Mouse (Mus musculus): ENCODE measurements around the gene Tenm1. TPM values are rescaled to one million over a fixed set of nuclear protein-coding genes. Genes with fewer than 3 reads are reported as not detected.

Tenm1 gene
- polyA plus RNA-seq, 1 experiment from 2014 or later: 2.6 TPM

- ATAC-seq (ENCODE audit: insufficient read depth, low FRiP score): no peak
- Histone ChIP-seq H3K9ac (ENCODE audit: low read length) (no peak overlapping the region), H3K27me3 (ENCODE audit: control insufficient read depth, insufficient read depth, low read length) (no peaks in the 10 kb centered on the region)
Measured at GRCm38 (mm10) chrX:42647131-42647530, 781.8 kb downstream of the Tenm1 start.

DNA sequence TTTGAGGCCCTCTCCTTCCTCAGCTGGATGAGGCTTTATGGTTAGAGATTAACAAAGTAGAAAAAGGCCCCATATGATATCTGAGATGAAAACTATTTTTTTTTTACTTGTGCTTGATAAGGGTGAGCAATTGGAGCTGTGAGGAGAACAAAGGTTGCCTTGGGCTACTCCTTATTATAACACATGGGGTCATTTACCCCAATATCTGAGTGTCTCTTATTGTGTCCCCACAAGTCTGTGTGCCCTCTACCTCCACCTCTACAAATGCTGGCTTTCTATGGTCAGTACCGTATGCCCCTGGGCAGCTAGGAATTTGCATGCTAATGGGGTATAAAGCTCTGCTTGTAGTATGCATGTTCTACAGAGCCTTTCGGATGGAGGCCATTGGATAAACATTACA is 848.4 kb downstream of the Tenm1 start:
- H3K4me1 ChIP-seq (ENCODE audit: control insufficient read depth, insufficient read depth, low read length): no peaks in the 10 kb centered on the region
- H3K4me2 ChIP-seq (ENCODE audit: low read depth, low read length): no peak overlapping the region
- H3K36me3 ChIP-seq (ENCODE audit: control insufficient read depth, insufficient read depth, low read length): no peaks in the 10 kb centered on the region
- no peak overlapping the region for H3K27ac ChIP-seq (ENCODE audit: low read length)
- H3K9ac ChIP-seq (ENCODE audit: low read length): no peak overlapping the region
- H3K4me3 ChIP-seq (replicated peaks; ENCODE audit: low read length): no peak overlapping the region
- no peaks in the 10 kb centered on the region for H3K27me3 ChIP-seq (ENCODE audit: control insufficient read depth, insufficient read depth, low read length)
- no peak for ATAC-seq (ENCODE audit: insufficient read depth, low FRiP score)
- 53% methylated on average over 2 of the region's 2 CpGs for WGBS
- H3K9me3 ChIP-seq (replicated peaks; ENCODE audit: control insufficient read depth, low read length): no peaks in the 10 kb centered on the region

More at GRCm38 (mm10) chrX:42647131-42647530, 781.8 kb downstream of the Tenm1 start:
- Histone ChIP-seq H3K4me3 (replicated peaks; ENCODE audit: low read length) (no peak overlapping the region), H3K9me3 (replicated peaks; ENCODE audit: control insufficient read depth, low read length) (no peaks in the 10 kb centered on the region), H3K27ac (ENCODE audit: low read length) (no peak overlapping the region), H3K36me3 (ENCODE audit: control insufficient read depth, insufficient read depth, low read length) (no peaks in the 10 kb centered on the region), H3K4me1 (ENCODE audit: control insufficient read depth, insufficient read depth, low read length) (no peaks in the 10 kb centered on the region), H3K4me2 (ENCODE audit: low read depth, low read length) (no peak overlapping the region)
- 56% methylated on average over 3 of the region's 3 CpGs for WGBS

- Histone ChIP-seq H3K4me1 (ENCODE audit: control insufficient read depth, insufficient read depth, low read length) (no peaks in the 10 kb centered on the region), H3K4me2 (ENCODE audit: low read depth, low read length) (no peak overlapping the region), H3K9ac (ENCODE audit: low read length) (no peak overlapping the region), H3K36me3 (ENCODE audit: control insufficient read depth, insufficient read depth, low read length) (no peaks in the 10 kb centered on the region), H3K27ac (ENCODE audit: low read length) (no peak overlapping the region), H3K4me3 (replicated peaks; ENCODE audit: low read length) (no peak overlapping the region), H3K9me3 (replicated peaks; ENCODE audit: control insufficient read depth, low read length) (no peaks in the 10 kb centered on the region), H3K27me3 (ENCODE audit: control insufficient read depth, insufficient read depth, low read length) (no peaks in the 10 kb centered on the region)
- no peak; the same call in 1 of the 2 replicates for ATAC-seq (ENCODE audit: insufficient read depth, low FRiP score)
- WGBS: 58% methylated on average over 4 of the region's 4 CpGs
Measured at GRCm38 (mm10) chrX:42558683-42559082, 870.2 kb downstream of the Tenm1 start.

DNA sequence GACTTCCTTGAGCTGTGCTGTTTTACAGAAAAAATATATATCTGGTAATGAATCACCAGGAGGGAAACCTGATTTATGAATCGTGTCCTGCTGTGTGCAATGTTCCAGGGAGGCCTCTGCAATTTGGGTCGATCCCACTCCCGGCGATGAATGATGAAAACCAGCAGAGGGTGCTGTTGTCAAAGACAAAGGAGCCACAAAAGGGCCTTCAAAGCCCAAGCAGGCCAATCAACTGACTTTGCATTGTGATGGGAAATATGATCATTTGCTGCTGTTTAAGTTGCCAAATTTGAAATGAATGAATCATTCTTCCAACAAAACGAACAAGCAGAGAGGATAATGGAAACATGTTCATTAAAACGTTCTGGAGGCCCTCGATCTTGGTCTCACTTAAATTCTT is 871.6 kb downstream of the Tenm1 start:
- H3K4me3 ChIP-seq (replicated peaks; ENCODE audit: low read length): no peak overlapping the region
- H3K27me3 ChIP-seq (ENCODE audit: control insufficient read depth, insufficient read depth, low read length): no peaks in the 10 kb centered on the region
- no peak overlapping the region for H3K27ac ChIP-seq (ENCODE audit: low read length)
- 21% methylated on average over 7 of the region's 7 CpGs for WGBS
- H3K4me1 ChIP-seq (ENCODE audit: control insufficient read depth, insufficient read depth, low read length): no peaks in the 10 kb centered on the region
- no peak for ATAC-seq (ENCODE audit: insufficient read depth, low FRiP score)
- H3K9ac ChIP-seq (ENCODE audit: low read length): no peak overlapping the region
- H3K4me2 ChIP-seq (ENCODE audit: low read depth, low read length): no peak overlapping the region
- H3K36me3 ChIP-seq (ENCODE audit: control insufficient read depth, insufficient read depth, low read length): no peaks in the 10 kb centered on the region
- no peaks in the 10 kb centered on the region for H3K9me3 ChIP-seq (replicated peaks; ENCODE audit: control insufficient read depth, low read length)

DNA sequence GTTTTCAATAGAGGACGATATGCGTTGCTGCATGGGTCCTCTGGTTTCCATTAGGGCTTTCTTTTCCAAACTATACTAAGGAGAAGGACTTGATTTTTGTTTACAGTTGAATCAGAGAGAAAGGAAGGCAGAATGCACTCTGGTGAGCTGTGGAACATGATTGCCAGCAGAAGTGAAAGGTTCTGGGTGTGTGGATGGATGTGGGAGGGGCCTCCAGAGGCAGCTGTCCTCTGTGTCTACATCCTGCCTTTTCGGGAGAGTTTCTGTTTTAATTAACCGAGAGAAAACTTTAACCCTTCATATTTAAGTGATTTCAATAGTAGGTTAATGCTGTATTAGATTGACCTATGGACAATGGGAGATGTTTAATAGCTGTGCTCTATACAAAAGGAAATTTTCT is 880.4 kb downstream of the Tenm1 start:
- Histone ChIP-seq H3K9me3 (replicated peaks; ENCODE audit: control insufficient read depth, low read length) (no peaks in the 10 kb centered on the region), H3K4me1 (ENCODE audit: control insufficient read depth, insufficient read depth, low read length) (no peaks in the 10 kb centered on the region), H3K27me3 (ENCODE audit: control insufficient read depth, insufficient read depth, low read length) (no peaks in the 10 kb centered on the region), H3K9ac (ENCODE audit: low read length) (no peak overlapping the region), H3K36me3 (ENCODE audit: control insufficient read depth, insufficient read depth, low read length) (no peaks in the 10 kb centered on the region), H3K4me3 (replicated peaks; ENCODE audit: low read length) (no peak overlapping the region), H3K4me2 (ENCODE audit: low read depth, low read length) (no peak overlapping the region), H3K27ac (ENCODE audit: low read length) (no peak overlapping the region)
- ATAC-seq (ENCODE audit: insufficient read depth, low FRiP score): no peak
- WGBS: 65% methylated on average over 4 of the region's 4 CpGs

DNA sequence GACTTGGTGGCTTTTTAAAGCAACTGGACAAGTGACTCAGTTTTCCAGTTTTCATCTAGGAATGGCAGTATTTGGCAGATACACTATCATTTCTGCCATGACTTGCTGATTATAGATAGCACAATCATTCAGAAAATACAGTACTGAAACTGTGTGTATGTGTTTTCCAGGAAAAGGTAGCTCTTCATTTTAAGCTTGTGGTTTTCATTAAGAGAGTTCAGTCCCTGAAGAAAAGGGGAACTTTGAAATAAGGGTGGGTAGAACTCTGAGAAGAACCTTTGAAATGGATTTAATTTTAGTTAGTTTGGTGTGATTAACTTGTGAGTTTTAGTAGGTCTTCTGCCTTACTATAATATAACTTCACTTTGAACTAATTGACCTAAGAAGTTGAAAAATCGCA is 883.9 kb downstream of the Tenm1 start:
- 94% methylated on average over 1 of the region's 1 CpGs for WGBS

DNA sequence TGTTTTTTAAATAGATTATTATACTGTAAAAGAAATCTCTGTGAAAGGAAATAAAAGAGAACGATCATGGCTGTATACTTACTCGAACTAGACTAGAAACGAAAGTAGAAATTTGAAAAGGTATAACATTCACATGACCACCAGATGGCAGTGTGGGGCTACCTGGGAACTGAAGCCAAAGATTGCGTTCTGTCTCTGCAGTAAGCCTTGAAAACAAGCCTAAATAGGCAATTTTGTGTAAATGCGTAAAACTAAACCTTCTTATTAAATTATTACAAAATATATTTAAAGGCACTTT is 888.2 kb downstream of the Tenm1 start:
- Histone ChIP-seq H3K9ac (ENCODE audit: low read length) (no peak overlapping the region), H3K9me3 (replicated peaks; ENCODE audit: control insufficient read depth, low read length) (no peaks in the 10 kb centered on the region), H3K27me3 (ENCODE audit: control insufficient read depth, insufficient read depth, low read length) (no peaks in the 10 kb centered on the region), H3K4me2 (ENCODE audit: low read depth, low read length) (peak overlapping the region; percentile 36), H3K4me1 (ENCODE audit: control insufficient read depth, insufficient read depth, low read length) (no peaks in the 10 kb centered on the region), H3K36me3 (ENCODE audit: control insufficient read depth, insufficient read depth, low read length) (no peaks in the 10 kb centered on the region), H3K27ac (ENCODE audit: low read length) (no peak overlapping the region), H3K4me3 (replicated peaks; ENCODE audit: low read length) (peak overlapping the region; percentile 28)
- 26% methylated on average over 5 of the region's 5 CpGs for WGBS
- ATAC-seq (ENCODE audit: insufficient read depth, low FRiP score): no peak

More for the DNA sequence above, 883.9 kb downstream of the Tenm1 start:
- Histone ChIP-seq H3K4me3 (replicated peaks; ENCODE audit: low read length) (no peak overlapping the region), H3K27me3 (ENCODE audit: control insufficient read depth, insufficient read depth, low read length) (no peaks in the 10 kb centered on the region), H3K36me3 (ENCODE audit: control insufficient read depth, insufficient read depth, low read length) (no peaks in the 10 kb centered on the region), H3K4me1 (ENCODE audit: control insufficient read depth, insufficient read depth, low read length) (no peaks in the 10 kb centered on the region), H3K9me3 (replicated peaks; ENCODE audit: control insufficient read depth, low read length) (no peaks in the 10 kb centered on the region), H3K9ac (ENCODE audit: low read length) (no peak overlapping the region), H3K27ac (ENCODE audit: low read length) (no peak overlapping the region), H3K4me2 (ENCODE audit: low read depth, low read length) (no peak overlapping the region)
- no peak for ATAC-seq (ENCODE audit: insufficient read depth, low FRiP score)

DNA sequence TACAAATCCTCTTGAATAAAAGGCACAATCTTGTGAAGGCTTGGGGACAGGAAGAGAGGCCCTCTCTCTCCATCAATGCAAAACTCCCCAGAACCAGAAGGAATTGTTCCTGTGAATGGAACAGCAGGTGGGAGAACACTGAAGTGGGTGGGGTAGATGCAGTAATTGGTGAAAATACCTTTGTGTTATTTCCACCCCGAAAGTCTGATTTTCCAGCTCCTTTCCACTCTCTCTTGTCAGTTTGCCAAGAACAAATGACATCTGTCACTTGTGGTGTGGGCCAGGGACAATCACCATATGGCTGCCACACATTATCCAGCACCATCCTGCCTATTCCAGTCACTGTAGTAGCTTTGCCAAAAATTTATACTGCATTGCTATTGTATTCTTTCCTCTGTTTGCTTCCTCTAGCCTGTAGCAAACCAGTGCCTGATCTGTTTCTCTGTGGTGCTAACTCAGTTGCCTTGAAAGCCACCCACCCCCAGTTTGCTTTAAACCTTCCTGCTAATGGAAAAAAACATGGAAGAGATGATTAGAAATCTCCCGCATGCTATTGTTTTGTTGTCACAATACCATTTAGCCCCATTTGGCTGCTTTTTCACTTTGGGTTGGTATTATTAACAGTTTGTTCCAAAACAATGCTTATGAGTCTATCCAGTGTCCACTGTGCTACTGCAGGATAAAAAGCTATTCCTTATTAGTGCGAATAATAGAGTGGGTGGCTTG is 888.7 kb downstream of the Tenm1 start:
- 38% methylated on average over 3 of the region's 3 CpGs for WGBS
- H3K27ac ChIP-seq (ENCODE audit: low read length): no peak overlapping the region
- no peaks in the 10 kb centered on the region for H3K9me3 ChIP-seq (replicated peaks; ENCODE audit: control insufficient read depth, low read length)
- no peaks in the 10 kb centered on the region for H3K36me3 ChIP-seq (ENCODE audit: control insufficient read depth, insufficient read depth, low read length)
- ATAC-seq (ENCODE audit: insufficient read depth, low FRiP score): no peak; the same call in 1 of the 2 replicates
- H3K4me3 ChIP-seq (replicated peaks; ENCODE audit: low read length): peak overlapping the region; percentile 28
- H3K4me1 ChIP-seq (ENCODE audit: control insufficient read depth, insufficient read depth, low read length): no peaks in the 10 kb centered on the region
- H3K9ac ChIP-seq (ENCODE audit: low read length): no peak overlapping the region
- no peaks in the 10 kb centered on the region for H3K27me3 ChIP-seq (ENCODE audit: control insufficient read depth, insufficient read depth, low read length)
- H3K4me2 ChIP-seq (ENCODE audit: low read depth, low read length): peak overlapping the region; percentile 36

DNA sequence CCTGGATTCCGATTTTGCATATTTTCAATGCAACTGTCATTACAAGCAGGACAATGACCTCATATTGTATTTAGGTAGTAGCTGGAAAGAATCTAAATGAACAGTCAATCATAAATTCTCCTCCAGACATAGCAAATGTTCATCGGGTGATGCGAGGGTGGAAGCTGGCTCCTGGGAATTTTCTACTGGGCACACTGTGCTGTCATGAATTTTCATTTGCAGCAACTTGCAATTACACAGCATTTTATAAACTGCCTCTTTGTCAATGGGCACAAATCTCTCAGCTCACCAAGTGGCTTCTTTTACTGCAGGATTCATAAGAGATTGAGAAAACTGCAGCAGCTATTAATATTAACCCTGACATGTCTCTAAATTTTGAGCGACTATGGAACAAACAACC is 898.2 kb downstream of the Tenm1 start:
- Histone ChIP-seq H3K4me1 (ENCODE audit: control insufficient read depth, insufficient read depth, low read length) (no peaks in the 10 kb centered on the region), H3K4me3 (replicated peaks; ENCODE audit: low read length) (no peak overlapping the region), H3K9me3 (replicated peaks; ENCODE audit: control insufficient read depth, low read length) (no peaks in the 10 kb centered on the region), H3K27ac (ENCODE audit: low read length) (no peak overlapping the region), H3K36me3 (ENCODE audit: control insufficient read depth, insufficient read depth, low read length) (no peaks in the 10 kb centered on the region), H3K4me2 (ENCODE audit: low read depth, low read length) (no peak overlapping the region), H3K9ac (ENCODE audit: low read length) (no peak overlapping the region), H3K27me3 (ENCODE audit: control insufficient read depth, insufficient read depth, low read length) (no peaks in the 10 kb centered on the region)
- ATAC-seq (ENCODE audit: insufficient read depth, low FRiP score): no peak
- 70% methylated on average over 4 of the region's 4 CpGs for WGBS

Data from stomach, embryonic 16.5 days (tissue).